Mouse (Mus musculus): ENCODE measurements around the gene AC140267.1. TPM values are rescaled to one million over a fixed set of nuclear protein-coding genes. Genes with fewer than 3 reads are reported as not detected.
A peak's percentile ranks its signal among the peaks of the same experiment; 100 is the strongest.

The AC140267.1 gene
- total RNA-seq, 2 experiments from 2014 or later = 13.6 to 21.0 TPM

DNA sequence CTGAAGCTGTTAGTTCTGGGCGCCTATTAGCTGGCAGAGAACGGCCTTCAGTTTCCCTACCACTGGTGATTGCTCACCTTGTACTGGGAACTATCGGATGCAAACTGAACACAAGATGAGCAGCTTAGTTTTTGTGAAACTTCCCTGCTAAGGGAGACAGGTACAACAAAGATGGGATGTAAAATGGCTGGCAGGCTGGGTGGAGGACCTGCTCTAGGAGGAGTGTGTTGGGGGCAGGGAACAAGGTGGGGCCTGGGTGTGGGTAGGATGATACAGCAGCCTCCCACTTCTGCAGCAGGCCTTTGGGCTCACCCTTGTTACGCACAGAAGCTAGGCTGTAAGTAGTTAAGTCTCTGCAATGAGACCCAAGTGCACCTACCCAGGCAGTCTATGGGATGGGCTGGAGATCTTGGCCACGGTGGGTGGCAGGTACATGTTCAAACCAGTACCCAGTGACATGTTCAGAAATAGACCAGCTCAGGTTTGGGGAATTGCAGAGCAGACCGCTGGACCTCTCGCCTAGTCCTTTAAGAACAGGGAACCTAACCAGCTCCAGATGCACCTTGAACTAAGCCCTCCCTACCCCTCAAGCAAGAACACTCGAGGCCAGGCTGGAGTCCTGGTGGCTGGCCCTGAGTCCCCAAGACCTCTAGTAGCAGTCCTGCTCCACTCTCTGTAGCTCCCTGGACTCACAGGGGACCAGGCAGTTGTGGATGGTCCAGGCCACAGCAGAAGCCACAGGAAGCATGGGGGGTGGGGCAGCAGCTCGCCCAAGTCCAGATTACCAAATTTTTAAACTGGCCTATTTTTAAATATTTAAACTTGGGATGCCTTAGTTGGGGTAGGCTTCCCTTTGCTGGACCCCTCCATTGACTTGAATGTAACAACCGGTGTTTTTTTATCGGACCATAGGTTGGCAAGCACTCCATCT lies 22.9 kb downstream of the AC140267.1 start:
- intact Hi-C loops (cut with DNase I) = no loop called here
- DNase-seq (ENCODE audit: extremely low spot score in 1 of 2, low spot score in 2 of 2) = no peak

DNA sequence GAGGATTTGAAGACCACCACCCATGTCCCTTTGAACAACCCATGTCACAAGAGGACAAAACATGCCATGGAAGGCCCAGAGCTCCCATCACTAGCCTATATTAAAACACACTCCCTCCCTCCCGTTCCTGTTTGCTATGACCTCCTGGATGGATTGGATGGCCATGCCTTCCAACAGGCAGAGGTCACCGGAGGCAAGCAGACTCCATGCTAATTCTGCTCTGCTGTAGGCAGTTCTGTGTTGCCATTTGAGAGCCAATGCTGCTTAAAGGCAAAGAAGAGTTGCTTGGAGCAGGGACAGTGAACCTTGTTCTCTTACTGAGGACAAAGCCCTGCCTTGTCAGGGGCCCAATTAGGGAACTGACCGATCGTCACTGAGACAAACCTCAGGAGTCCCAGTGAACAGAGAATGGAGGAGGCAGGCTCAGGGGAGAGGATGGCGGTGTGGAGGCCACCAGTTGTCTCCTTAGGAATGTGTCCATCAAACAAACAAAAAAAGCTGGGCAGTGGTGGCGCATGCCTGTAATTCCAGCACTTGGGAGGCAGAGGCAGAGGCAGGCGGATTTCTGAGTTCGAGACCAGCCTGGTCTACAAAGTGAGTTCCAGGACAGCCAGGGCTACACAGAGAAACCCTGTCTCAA lies 23.9 kb downstream of the AC140267.1 start:
- DNase-seq (ENCODE audit: extremely low spot score in 1 of 2, low spot score in 2 of 2) = no peak
- intact Hi-C loops (cut with DNase I) = loop anchor here (10.0 kb wide), 1 partner anchor 935 kb away; the partner anchor contains the start of gene Mrtfa

GRCm38 (mm10) chr15:80260677-80261076 lies 25.0 kb downstream of the AC140267.1 start:
- DNase-seq (ENCODE audit: extremely low spot score in 1 of 2, low spot score in 2 of 2) = peak; percentile 80 to 84

GRCm38 (mm10) chr15:80261100-80261499 lies 25.5 kb downstream of the AC140267.1 start:
- intact Hi-C loops (cut with DNase I) = loop anchor here (10.0 kb wide), 1 partner anchor 934 kb away; the partner anchor contains the start of gene Mrtfa
- no peak for DNase-seq (ENCODE audit: extremely low spot score in 1 of 2, low spot score in 2 of 2)

More at GRCm38 (mm10) chr15:80260677-80261076, 25.0 kb downstream of the AC140267.1 start:
- intact Hi-C loops (cut with DNase I) = loop anchor here (10.0 kb wide), 1 partner anchor 934 kb away; the partner anchor contains the start of gene Mrtfa

DNA sequence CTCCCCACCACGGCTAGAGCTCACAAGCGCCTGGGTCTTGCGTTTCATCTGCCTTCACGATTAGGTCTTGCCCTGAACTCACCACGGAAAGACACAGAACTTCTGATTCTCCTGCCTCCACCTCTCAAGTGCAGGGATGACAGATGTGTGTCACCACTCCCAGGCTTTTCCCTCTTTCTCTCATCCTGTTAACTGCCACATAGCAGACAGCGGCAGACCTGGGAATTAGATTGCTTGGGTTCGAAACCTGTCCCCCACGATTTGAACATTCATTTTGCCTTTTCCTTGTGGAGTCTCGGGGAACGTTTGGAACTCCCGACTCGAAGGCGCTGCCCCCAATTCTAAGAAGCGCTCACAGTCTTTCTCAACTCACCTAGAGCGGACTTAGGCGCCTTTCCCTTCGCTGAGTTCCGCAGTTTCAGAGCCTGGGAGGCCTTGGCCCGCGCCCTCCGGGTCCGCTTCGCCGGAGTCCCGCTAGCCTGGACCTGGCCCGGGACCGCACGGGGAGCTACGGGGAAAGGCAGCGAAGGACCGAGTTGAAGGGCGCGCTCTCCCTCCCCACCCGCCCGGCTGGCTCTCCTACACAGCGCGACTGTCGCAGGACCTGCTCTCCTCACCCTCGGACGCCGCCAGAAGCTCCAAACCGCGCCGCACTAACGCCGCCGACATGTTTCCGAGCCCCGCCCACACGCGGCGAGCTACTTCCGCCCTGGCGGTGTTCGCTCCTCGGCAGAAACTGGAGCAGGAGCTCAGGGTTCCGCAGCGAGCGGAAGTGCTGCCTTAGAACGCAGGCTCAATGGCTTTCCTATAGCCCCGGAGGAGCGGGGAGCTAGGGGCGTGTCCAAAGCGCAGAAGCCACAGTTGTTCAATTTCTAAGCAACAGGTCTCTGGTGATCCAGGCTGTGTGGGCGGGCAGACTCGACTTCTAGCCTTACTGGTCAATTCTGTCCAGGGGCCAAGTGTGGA lies 28.3 kb downstream of the AC140267.1 start, which contains the start of gene Rps19bp1:
Gene Rps19bp1 (minus strand): TSS at position 706 of the 966 bp plus-strand sequence.
- intact Hi-C loops (cut with DNase I) = loop anchor here (10.0 kb wide), 1 partner anchor 931 kb away; the partner anchor contains the start of gene Mrtfa
- DNase-seq (ENCODE audit: extremely low spot score in 1 of 2, low spot score in 2 of 2) = peak; percentile 87 to 94

DNA sequence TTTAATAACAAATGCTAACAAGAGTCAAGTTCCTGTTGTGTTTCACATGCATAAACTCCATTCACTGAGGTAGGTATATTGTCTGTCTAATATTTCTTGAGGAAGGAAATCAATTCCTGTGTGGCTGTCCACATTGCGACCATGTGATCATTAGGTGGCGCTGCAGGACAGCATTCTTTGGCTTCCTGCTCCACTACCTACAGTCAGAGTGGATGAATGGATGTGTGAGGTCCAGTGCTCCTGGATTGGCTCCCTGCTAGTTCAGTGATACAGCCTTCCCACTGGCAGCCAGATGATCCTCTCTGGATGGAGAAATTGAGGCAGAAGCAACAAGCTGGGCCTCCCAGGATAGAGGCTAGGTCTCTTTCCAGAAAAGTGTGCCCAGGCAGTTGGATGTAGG lies 30.6 kb downstream of the AC140267.1 start:
- peak; percentile 82 to 87 for DNase-seq (ENCODE audit: extremely low spot score in 1 of 2, low spot score in 2 of 2)

DNA sequence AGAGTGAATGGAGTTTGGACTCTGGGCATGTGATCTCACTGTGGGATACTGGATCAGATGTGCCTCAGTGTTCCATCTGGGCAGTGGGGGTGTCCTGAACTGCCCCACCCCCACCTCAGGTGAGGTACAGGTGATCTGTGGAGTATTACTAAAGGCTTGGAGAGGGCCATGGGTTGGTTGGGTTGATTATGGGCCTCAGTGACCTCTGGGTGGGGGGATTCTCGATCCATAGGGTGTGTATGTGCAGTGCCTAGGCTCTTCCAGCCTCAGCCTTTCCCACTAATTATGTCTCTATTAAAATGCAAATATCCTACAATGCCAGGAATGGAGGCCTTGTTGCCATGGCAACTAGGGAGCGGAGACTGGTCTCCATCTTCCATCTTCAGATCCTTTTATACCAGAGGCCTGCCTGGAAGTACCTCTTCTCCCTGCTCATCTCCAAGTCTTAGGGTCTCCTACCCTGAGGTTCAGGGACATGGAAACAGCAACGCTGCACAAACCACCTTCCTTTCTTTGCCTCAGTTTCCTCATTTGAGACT lies 36.3 kb downstream of the AC140267.1 start:
- no peak for DNase-seq (ENCODE audit: extremely low spot score in 1 of 2, low spot score in 2 of 2)
- intact Hi-C loops (cut with DNase I) = no loop called here

More for the DNA sequence above, 30.6 kb downstream of the AC140267.1 start:
- intact Hi-C loops (cut with DNase I) = loop anchor here (2.0 to 10.0 kb wide), 4 partner anchors 366 to 929 kb away; partner anchors contain the start of gene Mrtfa

DNA sequence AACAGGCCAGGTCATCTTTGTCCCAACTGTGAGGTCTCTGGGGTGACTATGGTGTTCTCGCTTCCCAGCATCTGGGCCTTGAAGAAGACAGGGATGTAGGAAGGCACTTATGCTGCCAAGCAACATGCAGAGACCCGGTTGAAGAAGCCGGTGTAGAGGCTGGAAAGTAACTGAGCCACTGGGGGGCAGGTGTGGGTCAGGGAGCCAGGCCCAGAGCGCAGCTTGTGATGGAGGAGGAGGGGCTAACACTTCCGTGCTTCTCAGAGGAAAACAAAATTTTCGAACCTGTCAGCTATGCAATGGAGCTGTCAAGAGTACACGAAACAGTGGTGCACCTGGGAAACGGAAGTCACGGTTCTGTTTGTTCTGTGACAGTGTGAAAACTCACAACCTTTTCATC lies 41.5 kb downstream of the AC140267.1 start:
- DNase-seq (ENCODE audit: extremely low spot score in 1 of 2, low spot score in 2 of 2) = no peak
- intact Hi-C loops (cut with DNase I) = no loop called here

- DNase-seq (ENCODE audit: extremely low spot score in 1 of 2, low spot score in 2 of 2) = peak in 1 of 2 experiments; percentile 66
- intact Hi-C loops (cut with DNase I) = no loop called here
Measured at GRCm38 (mm10) chr15:80277625-80278024, 42.0 kb downstream of the AC140267.1 start.

GRCm38 (mm10) chr15:80278121-80278759 lies 42.6 kb downstream of the AC140267.1 start:
- peak in 1 of 2 experiments; percentile 73 for DNase-seq (ENCODE audit: extremely low spot score in 1 of 2, low spot score in 2 of 2)
- intact Hi-C loops (cut with DNase I) = no loop called here

GRCm38 (mm10) chr15:80279053-80279452 lies 43.4 kb downstream of the AC140267.1 start:
- no peak for DNase-seq (ENCODE audit: extremely low spot score in 1 of 2, low spot score in 2 of 2)
- intact Hi-C loops (cut with DNase I) = no loop called here

GRCm38 (mm10) chr15:80280646-80281045 lies 45.0 kb downstream of the AC140267.1 start:
- no peak for DNase-seq (ENCODE audit: extremely low spot score in 1 of 2, low spot score in 2 of 2)
- intact Hi-C loops (cut with DNase I) = no loop called here

Other genes with a start within 250 kb of the AC140267.1 start
- gene Pdgfb, start 220.9 kb upstream of the AC140267.1 start, total RNA-seq (2021) = 10 to 100 TPM; 42.6 to 43.4 TPM
- gene Syngr1, start 144.5 kb upstream of the AC140267.1 start, total RNA-seq (2021) = 100 to 1,000 TPM; 430 to 441 TPM
- gene Rpl3, start 144.0 kb upstream of the AC140267.1 start, total RNA-seq (2021) = 100 to 1,000 TPM; 520 to 524 TPM
- gene Tab1, start 102.7 kb upstream of the AC140267.1 start, total RNA-seq (2021) = 10 to 100 TPM; 26.8 to 32.5 TPM
- gene Mgat3, start 62.1 kb upstream of the AC140267.1 start, total RNA-seq (2021) = 10 to 100 TPM; 94.2 to 98.8 TPM
- 10 to 100 TPM; 30.7 to 31.1 TPM for gene Mief1, start 1.8 kb upstream of the AC140267.1 start, total RNA-seq (2021)
- 100 to 1,000 TPM; 100 to 110 TPM for gene Atf4, start 19.3 kb downstream of the AC140267.1 start, total RNA-seq (2021)
- gene Rps19bp1, start 28.5 kb downstream of the AC140267.1 start, total RNA-seq (2021) = 10 to 100 TPM; 41.5 to 47.5 TPM
- gene Cacna1i, start 51.4 kb downstream of the AC140267.1 start, total RNA-seq (2021) = 10 to 100 TPM; 82.6 to 84.8 TPM